Mouse (Mus musculus): Measurements from ENCODE around the gene Itga4. TPM values are rescaled to one million over a fixed set of nuclear protein-coding genes. Genes with fewer than 3 reads are reported as not detected.

Gene Itga4
- polyA plus RNA-seq, 1 experiment from 2014 or later, result 6.1 TPM

- no peaks in the 10 kb centered on the region for H3K36me3 ChIP-seq (ENCODE audit: control insufficient read depth, insufficient read depth, low read length)
- no peaks in the 10 kb centered on the region for H3K27me3 ChIP-seq (ENCODE audit: control insufficient read depth, insufficient read depth, low read length)
- no peak for ATAC-seq (ENCODE audit: insufficient read depth, low FRiP score)
- H3K4me1 ChIP-seq (ENCODE audit: control insufficient read depth, insufficient read depth, low read length), result no peaks in the 10 kb centered on the region
- H3K9me3 ChIP-seq (replicated peaks; ENCODE audit: control insufficient read depth, low read length), result no peaks in the 10 kb centered on the region
- H3K9ac ChIP-seq (ENCODE audit: low read length), result no peak overlapping the region
- no peak overlapping the region for H3K4me2 ChIP-seq (ENCODE audit: low read depth, low read length)
- 57% methylated on average over 6 of the region's 6 CpGs for WGBS
- no peak overlapping the region for H3K27ac ChIP-seq (ENCODE audit: low read length)
- H3K4me3 ChIP-seq (replicated peaks; ENCODE audit: low read length), result no peak overlapping the region
Observed at GRCm38 (mm10) chr2:79237216-79237615, 18.0 kb upstream of the Itga4 start.

- Histone ChIP-seq H3K4me3 (replicated peaks; ENCODE audit: low read length) (no peak overlapping the region), H3K9ac (ENCODE audit: low read length) (no peak overlapping the region), H3K9me3 (replicated peaks; ENCODE audit: control insufficient read depth, low read length) (no peaks in the 10 kb centered on the region), H3K27me3 (ENCODE audit: control insufficient read depth, insufficient read depth, low read length) (no peaks in the 10 kb centered on the region), H3K36me3 (ENCODE audit: control insufficient read depth, insufficient read depth, low read length) (no peaks in the 10 kb centered on the region), H3K4me2 (ENCODE audit: low read depth, low read length) (no peak overlapping the region), H3K4me1 (ENCODE audit: control insufficient read depth, insufficient read depth, low read length) (no peaks in the 10 kb centered on the region), H3K27ac (ENCODE audit: low read length) (no peak overlapping the region)
- no peak for ATAC-seq (ENCODE audit: insufficient read depth, low FRiP score)
- 77% methylated on average over 5 of the region's 5 CpGs for WGBS
Observed at GRCm38 (mm10) chr2:79244276-79244675, 10.9 kb upstream of the Itga4 start.

GRCm38 (mm10) chr2:79244743-79245142 lies 10.5 kb upstream of the Itga4 start:
- Histone ChIP-seq H3K4me1 (ENCODE audit: control insufficient read depth, insufficient read depth, low read length) (no peaks in the 10 kb centered on the region), H3K27me3 (ENCODE audit: control insufficient read depth, insufficient read depth, low read length) (no peaks in the 10 kb centered on the region), H3K4me2 (ENCODE audit: low read depth, low read length) (no peak overlapping the region), H3K9me3 (replicated peaks; ENCODE audit: control insufficient read depth, low read length) (no peaks in the 10 kb centered on the region), H3K27ac (ENCODE audit: low read length) (no peak overlapping the region), H3K36me3 (ENCODE audit: control insufficient read depth, insufficient read depth, low read length) (no peaks in the 10 kb centered on the region), H3K4me3 (replicated peaks; ENCODE audit: low read length) (no peak overlapping the region), H3K9ac (ENCODE audit: low read length) (no peak overlapping the region)
- 89% methylated on average over 1 of the region's 1 CpGs for WGBS
- ATAC-seq (ENCODE audit: insufficient read depth, low FRiP score), result no peak

GRCm38 (mm10) chr2:79248283-79248682 lies 6.9 kb upstream of the Itga4 start:
- Histone ChIP-seq H3K36me3 (ENCODE audit: control insufficient read depth, insufficient read depth, low read length) (no peaks in the 10 kb centered on the region), H3K9ac (ENCODE audit: low read length) (no peak overlapping the region), H3K4me1 (ENCODE audit: control insufficient read depth, insufficient read depth, low read length) (no peaks in the 10 kb centered on the region), H3K9me3 (replicated peaks; ENCODE audit: control insufficient read depth, low read length) (no peaks in the 10 kb centered on the region), H3K4me2 (ENCODE audit: low read depth, low read length) (no peak overlapping the region), H3K27me3 (ENCODE audit: control insufficient read depth, insufficient read depth, low read length) (no peaks in the 10 kb centered on the region), H3K4me3 (replicated peaks; ENCODE audit: low read length) (no peak overlapping the region), H3K27ac (ENCODE audit: low read length) (no peak overlapping the region)
- ATAC-seq (ENCODE audit: insufficient read depth, low FRiP score), result no peak
- WGBS, result 65% methylated on average over 5 of the region's 5 CpGs

GRCm38 (mm10) chr2:79250510-79250909 lies 4.7 kb upstream of the Itga4 start:
- H3K4me3 ChIP-seq (replicated peaks; ENCODE audit: low read length), result no peak overlapping the region
- no peaks in the 10 kb centered on the region for H3K9me3 ChIP-seq (replicated peaks; ENCODE audit: control insufficient read depth, low read length)
- H3K27ac ChIP-seq (ENCODE audit: low read length), result no peak overlapping the region
- H3K36me3 ChIP-seq (ENCODE audit: control insufficient read depth, insufficient read depth, low read length), result no peaks in the 10 kb centered on the region
- H3K27me3 ChIP-seq (ENCODE audit: control insufficient read depth, insufficient read depth, low read length), result no peaks in the 10 kb centered on the region
- H3K4me2 ChIP-seq (ENCODE audit: low read depth, low read length), result no peak overlapping the region
- no peak overlapping the region for H3K9ac ChIP-seq (ENCODE audit: low read length)
- ATAC-seq (ENCODE audit: insufficient read depth, low FRiP score), result no peak
- peaks cover 7% of the 10 kb centered on the region; the same call in 1 of the 2 replicates for H3K4me1 ChIP-seq (ENCODE audit: control insufficient read depth, insufficient read depth, low read length)
- 31% methylated on average over 1 of the region's 1 CpGs for WGBS

GRCm38 (mm10) chr2:79253754-79254197 lies 1.4 kb upstream of the Itga4 start:
- 69% methylated on average over 8 of the region's 8 CpGs for WGBS
- no peak overlapping the region for H3K9ac ChIP-seq (ENCODE audit: low read length)
- no peak overlapping the region for H3K4me3 ChIP-seq (replicated peaks; ENCODE audit: low read length)
- H3K36me3 ChIP-seq (ENCODE audit: control insufficient read depth, insufficient read depth, low read length), result no peaks in the 10 kb centered on the region
- peaks cover 13% of the 10 kb centered on the region for H3K4me1 ChIP-seq (ENCODE audit: control insufficient read depth, insufficient read depth, low read length)
- no peak for ATAC-seq (ENCODE audit: insufficient read depth, low FRiP score)
- no peaks in the 10 kb centered on the region for H3K9me3 ChIP-seq (replicated peaks; ENCODE audit: control insufficient read depth, low read length)
- no peak overlapping the region for H3K4me2 ChIP-seq (ENCODE audit: low read depth, low read length)
- H3K27ac ChIP-seq (ENCODE audit: low read length), result no peak overlapping the region
- H3K27me3 ChIP-seq (ENCODE audit: control insufficient read depth, insufficient read depth, low read length), result no peaks in the 10 kb centered on the region

- H3K9ac ChIP-seq (ENCODE audit: low read length), result peak overlapping the region; percentile 70; the same call in 1 of the 2 replicates
- H3K4me2 ChIP-seq (ENCODE audit: low read depth, low read length), result peak overlapping the region; percentile 94
- peak overlapping the region; percentile 50; the same call in 1 of the 2 replicates for H3K4me3 ChIP-seq (replicated peaks; ENCODE audit: low read length)
- H3K36me3 ChIP-seq (ENCODE audit: control insufficient read depth, insufficient read depth, low read length), result no peaks in the 10 kb centered on the region
- no peaks in the 10 kb centered on the region for H3K27me3 ChIP-seq (ENCODE audit: control insufficient read depth, insufficient read depth, low read length)
- peak overlapping the region; percentile 53; the same call in 1 of the 2 replicates for H3K27ac ChIP-seq (ENCODE audit: low read length)
- H3K4me1 ChIP-seq (ENCODE audit: control insufficient read depth, insufficient read depth, low read length), result peaks cover 13% of the 10 kb centered on the region
- no peaks in the 10 kb centered on the region for H3K9me3 ChIP-seq (replicated peaks; ENCODE audit: control insufficient read depth, low read length)
- WGBS, result 79% methylated on average over 3 of the region's 3 CpGs
- ATAC-seq (ENCODE audit: insufficient read depth, low FRiP score), result peak; percentile 7; the same call in 1 of the 2 replicates
Observed at GRCm38 (mm10) chr2:79254588-79255191, 536 bp upstream of the Itga4 start.

- Histone ChIP-seq H3K36me3 (ENCODE audit: control insufficient read depth, insufficient read depth, low read length) (no peaks in the 10 kb centered on the region), H3K4me3 (replicated peaks; ENCODE audit: low read length) (peak overlapping the region; percentile 50), H3K27me3 (ENCODE audit: control insufficient read depth, insufficient read depth, low read length) (no peaks in the 10 kb centered on the region), H3K27ac (ENCODE audit: low read length) (peak overlapping the region; percentile 53), H3K4me2 (ENCODE audit: low read depth, low read length) (peak overlapping the region; percentile 94), H3K9me3 (replicated peaks; ENCODE audit: control insufficient read depth, low read length) (no peaks in the 10 kb centered on the region), H3K4me1 (ENCODE audit: control insufficient read depth, insufficient read depth, low read length) (peaks cover 13% of the 10 kb centered on the region), H3K9ac (ENCODE audit: low read length) (peak overlapping the region; percentile 70)
- 0 out of 2 replicates have a peak, but pooled peaks have one; percentile 2 for ATAC-seq (ENCODE audit: insufficient read depth, low FRiP score)
- WGBS, result 19% methylated on average over 7 of the region's 7 CpGs
Observed at GRCm38 (mm10) chr2:79256001-79256339, 744 bp downstream of the Itga4 start.

- Histone ChIP-seq H3K4me3 (replicated peaks; ENCODE audit: low read length) (peak overlapping the region; percentile 50), H3K27ac (ENCODE audit: low read length) (peak overlapping the region; percentile 53; the same call in 1 of the 2 replicates), H3K9ac (ENCODE audit: low read length) (peak overlapping the region; percentile 70), H3K9me3 (replicated peaks; ENCODE audit: control insufficient read depth, low read length) (no peaks in the 10 kb centered on the region), H3K4me1 (ENCODE audit: control insufficient read depth, insufficient read depth, low read length) (peaks cover 13% of the 10 kb centered on the region), H3K4me2 (ENCODE audit: low read depth, low read length) (peak overlapping the region; percentile 94), H3K27me3 (ENCODE audit: control insufficient read depth, insufficient read depth, low read length) (no peaks in the 10 kb centered on the region), H3K36me3 (ENCODE audit: control insufficient read depth, insufficient read depth, low read length) (no peaks in the 10 kb centered on the region)
- ATAC-seq (ENCODE audit: insufficient read depth, low FRiP score), result no peak
- WGBS, result 67% methylated on average over 1 of the region's 1 CpGs
Observed at GRCm38 (mm10) chr2:79256376-79256775, 1.1 kb downstream of the Itga4 start.

Data from stomach, embryonic 16.5 days (tissue).